Mouse (Mus musculus) gastrocnemius, postnatal 36 days (tissue): ENCODE data around the gene 6330403K07Rik. TPM values are rescaled to one million over a fixed set of nuclear protein-coding genes. Genes with fewer than 3 reads are reported as not detected.

Experiments used
- DNase-seq, 2 experiments: peaks; one replicate each; pipeline ENCODE4 v3.0.0; 2022
- intact Hi-C: fragments of 180-260 bp; cut with DNase I; formaldehyde crosslinking; loops from one replicate; pipeline ENCODE4 v1.15.1; 2025
- total RNA-seq, 2 experiments: library from RNA; stranded (reverse); gene quantifications; 2 replicates each; pipeline ENCODE4 v1.2.3; 2021

Gene 6330403K07Rik
- total RNA-seq, 2 experiments from 2014 or later: 0.17 TPM; not detected in 1

- DNase-seq: no peak
- intact Hi-C loops: no loop called here
Observed at GRCm38 (mm10) chr11:71001167-71001566, 32.1 kb downstream of the 6330403K07Rik start.

GRCm38 (mm10) chr11:70982557-70983228 is 50.6 kb downstream of the 6330403K07Rik start, which contains the start of gene C1qbp:
Gene C1qbp, minus strand, starts transcription at chr11:70983026.
- intact Hi-C loops: no loop called here
- peak; percentile 93 to 94 for DNase-seq

- intact Hi-C loops: no loop called here
- DNase-seq: no peak
Observed at GRCm38 (mm10) chr11:70982030-70982429, 51.3 kb downstream of the 6330403K07Rik start.

Other genes with a start within 250 kb of the 6330403K07Rik start
- gene Scimp, start 220.9 kb downstream of the 6330403K07Rik start, total RNA-seq: not detected
- 10 to 100 TPM; 27.0 to 31.3 TPM for gene Rabep1, start 188.7 kb downstream of the 6330403K07Rik start, total RNA-seq
- 10 to 100 TPM; 26.5 to 32.2 TPM for gene Nup88, start 63.5 kb downstream of the 6330403K07Rik start, total RNA-seq
- 10 to 100 TPM; 11.2 to 13.7 TPM for gene Rpain, start 63.3 kb downstream of the 6330403K07Rik start, total RNA-seq
- gene C1qbp, start 50.5 kb downstream of the 6330403K07Rik start, total RNA-seq: 100 to 1,000 TPM in 1 of 2 experiments, 10 to 100 TPM in 1; 96.4 to 119 TPM
- 1 to 10 TPM; 6.5 to 8.0 TPM for gene Dhx33, start 29.1 kb downstream of the 6330403K07Rik start, total RNA-seq
- gene Mis12, start 13.9 kb downstream of the 6330403K07Rik start, total RNA-seq: 1 to 10 TPM; 3.3 to 4.0 TPM
- 10 to 100 TPM; 11.7 to 12.6 TPM for gene Derl2, start 13.7 kb downstream of the 6330403K07Rik start, total RNA-seq
- gene Nlrp1a, start 111.2 kb upstream of the 6330403K07Rik start, total RNA-seq: under 1 TPM; 0.22 to 0.38 TPM
- gene Nlrp1b, start 197.2 kb upstream of the 6330403K07Rik start, total RNA-seq: under 1 TPM in 1 of 2 experiments, not detected in 1; 0.07 TPM